Mouse (Mus musculus) thymus, adult 2 months (tissue): ENCODE measurements around the gene Bag5.

Source experiments
- CTCF ChIP-seq: fragments of 200-500 bp; IDR thresholded peaks from 2 replicates; pipeline ENCODE4 v1.5.1; 2012; ENCODE audit warnings: mild to moderate bottlenecking, control low read depth, low read length, moderate library complexity, borderline replicate concordance; ENCODE audit not compliant: control insufficient read depth, poor library complexity, insufficient read depth; ENCODE audit errors: extremely low read depth
- POLR2A ChIP-seq: fragments of 200-500 bp; IDR thresholded peaks from 2 replicates; pipeline ENCODE4 v1.6.1; 2012; ENCODE audit warnings: mild to moderate bottlenecking, low read length, control low read depth, moderate library complexity; ENCODE audit not compliant: control insufficient read depth, poor library complexity, insufficient read depth; ENCODE audit errors: extremely low read depth

DNA sequence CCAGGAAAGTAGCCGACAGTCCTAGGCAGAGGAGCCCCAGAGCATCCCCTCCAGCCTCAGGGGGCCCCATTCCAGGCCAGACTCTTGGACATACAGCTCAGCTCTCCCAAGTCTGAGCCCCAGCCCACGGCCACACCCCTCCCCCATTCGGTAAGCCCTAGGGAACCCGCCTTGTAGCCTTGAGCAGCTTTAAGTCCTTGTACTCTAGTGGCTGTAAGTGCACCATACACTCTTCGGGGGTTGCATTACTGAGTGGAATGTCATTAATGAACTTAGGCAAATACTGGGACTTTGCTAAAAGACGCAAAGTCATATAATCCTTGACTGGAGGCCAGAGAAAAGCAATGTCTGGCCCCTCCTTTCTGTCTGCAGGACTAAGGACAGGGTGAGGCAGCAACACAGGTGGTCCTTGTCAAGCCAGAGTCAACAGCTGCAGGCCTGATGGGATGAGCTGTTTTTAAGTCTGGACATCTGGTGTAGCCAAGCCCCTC lies 48.9 kb downstream of the Bag5 start:
- TF ChIP-seq POLR2A (no peak), CTCF (no peak)
